Mouse (Mus musculus) fat pad, adult 2 months (tissue): ENCODE measurements at regions not wholly inside any gene's neighbourhood (a gene's known extent, or its start where the extent isn't known, plus 50 kb on each side); places are given as distances from the start of the nearest gene placed in this dataset.

Experiments used
- DNase-seq: peaks from one replicate; pipeline ENCODE4 v3.0.0-alpha.2; 2011; ENCODE audit warnings: low read depth, low spot score; ENCODE audit errors: extremely low read depth

DNA sequence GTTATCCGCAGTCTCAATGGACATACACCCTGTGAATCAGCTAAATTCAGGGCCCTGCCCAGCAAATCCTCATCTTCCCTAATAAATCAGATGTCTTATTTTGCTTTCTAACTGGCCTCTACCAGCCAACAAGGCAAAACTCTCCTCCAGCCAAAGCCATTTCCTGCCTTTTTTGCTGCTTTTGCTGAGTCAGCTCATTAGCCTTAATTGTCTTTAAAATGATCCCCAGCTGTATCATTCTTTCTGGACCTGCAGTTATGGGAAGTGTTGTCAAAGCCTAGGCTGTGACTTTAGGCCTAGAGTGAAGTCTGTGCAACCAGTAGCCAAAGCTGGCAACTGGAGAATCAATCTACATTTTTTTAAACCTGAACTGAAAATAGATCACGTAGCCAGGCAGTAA, 81.4 kb downstream of the Mtpn start:
- DNase-seq, result no peak

DNA sequence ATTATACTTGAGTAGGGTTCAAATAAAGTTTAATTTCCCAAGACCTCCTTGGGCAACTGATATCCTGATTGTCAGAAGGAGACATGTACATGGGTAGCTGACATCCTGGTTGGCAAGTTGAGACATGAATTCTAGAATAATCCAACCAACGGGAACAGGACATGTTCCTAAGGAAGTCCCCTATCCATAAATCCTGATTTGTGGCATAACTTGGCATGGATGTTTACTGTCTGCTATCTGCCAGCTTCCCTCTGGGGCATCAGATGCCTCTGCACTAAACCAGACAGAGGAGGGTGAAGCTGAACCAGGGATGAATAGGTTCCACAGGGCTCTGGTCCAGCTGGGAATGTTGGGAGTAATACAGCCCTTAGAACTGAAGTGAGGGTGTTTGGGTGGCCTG, 94.7 kb downstream of the Mtpn start:
- peak; percentile 67 for DNase-seq

DNA sequence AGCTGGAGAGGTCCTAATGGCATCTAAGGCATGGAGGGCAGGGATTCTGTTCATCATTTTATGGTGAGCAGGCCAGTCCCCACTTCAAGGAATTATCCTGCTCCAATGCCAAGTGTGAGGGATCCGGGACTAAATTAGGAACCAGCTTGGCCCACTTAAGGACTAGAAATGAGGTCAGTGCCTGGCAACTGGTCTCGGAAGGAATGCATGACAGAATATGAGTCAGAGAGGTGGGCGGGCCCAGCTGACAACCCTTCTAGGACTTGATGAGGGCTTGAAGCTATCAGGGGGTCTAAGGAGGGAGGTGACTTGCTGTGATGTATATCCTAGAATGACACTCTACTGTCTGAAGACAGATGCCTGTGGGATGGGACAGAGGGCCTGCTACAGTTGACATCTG, 100.4 kb upstream of the Fam180a start:
- DNase-seq, result no peak

DNA sequence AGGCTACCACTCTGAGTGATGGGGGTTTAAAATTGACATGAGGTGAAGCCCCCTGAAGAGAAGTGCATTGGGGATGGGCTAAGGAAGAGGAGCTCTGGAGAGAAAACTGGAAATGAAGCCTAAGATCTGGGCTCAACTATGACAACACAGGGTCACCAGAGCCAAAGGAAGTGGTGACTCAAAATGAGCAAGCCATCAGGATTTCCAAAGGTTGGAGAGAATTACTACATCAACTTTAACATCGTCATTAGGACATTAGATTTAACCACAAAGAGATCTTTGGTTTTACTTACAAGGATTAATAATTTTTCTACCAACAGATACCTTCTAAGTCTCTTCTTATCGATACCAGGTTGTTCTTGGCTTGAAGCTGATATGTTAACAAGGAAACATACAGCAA, 98.6 kb upstream of the Fam180a start:
- no peak for DNase-seq

DNA sequence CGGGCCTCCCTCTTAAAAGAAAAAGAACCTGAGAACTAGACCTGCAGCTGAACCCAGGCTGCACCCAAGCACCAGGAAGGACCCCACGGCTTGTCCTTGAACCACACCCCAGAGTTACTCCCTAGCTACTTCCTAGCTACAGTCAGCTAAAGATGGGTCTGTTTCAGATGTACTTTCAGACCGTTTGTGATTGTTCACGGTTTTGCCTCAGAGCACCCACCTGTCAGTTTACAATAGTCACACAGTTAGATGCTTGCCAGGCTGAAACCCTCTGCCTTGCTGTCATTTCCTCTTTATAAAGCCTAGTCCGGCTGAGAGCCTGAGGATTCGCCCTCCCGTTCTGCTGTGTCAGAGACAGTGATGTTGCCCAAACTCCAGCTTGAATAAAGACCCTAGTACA, 95.0 kb upstream of the Fam180a start:
- no peak for DNase-seq

DNA sequence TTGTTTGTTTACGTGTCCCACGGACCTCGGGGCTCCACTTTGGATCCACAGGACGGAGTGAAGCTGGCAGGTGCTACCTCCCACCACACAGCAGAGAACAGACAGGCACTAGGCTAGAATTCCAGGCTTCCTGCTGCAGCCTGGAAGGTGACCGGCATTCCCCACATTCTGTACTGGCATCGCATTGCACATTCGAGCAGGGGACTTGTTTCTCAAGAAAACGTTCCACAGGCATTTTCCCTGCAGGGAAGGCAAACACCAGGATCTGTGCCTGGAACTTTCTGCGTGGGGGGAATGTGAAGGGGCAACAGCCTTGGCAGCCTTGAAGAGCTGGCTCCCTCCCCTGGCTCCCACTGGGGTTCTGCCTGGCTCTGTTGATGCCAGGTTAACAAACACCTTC, 79.1 kb upstream of the Fam180a start:
- DNase-seq, result no peak

DNA sequence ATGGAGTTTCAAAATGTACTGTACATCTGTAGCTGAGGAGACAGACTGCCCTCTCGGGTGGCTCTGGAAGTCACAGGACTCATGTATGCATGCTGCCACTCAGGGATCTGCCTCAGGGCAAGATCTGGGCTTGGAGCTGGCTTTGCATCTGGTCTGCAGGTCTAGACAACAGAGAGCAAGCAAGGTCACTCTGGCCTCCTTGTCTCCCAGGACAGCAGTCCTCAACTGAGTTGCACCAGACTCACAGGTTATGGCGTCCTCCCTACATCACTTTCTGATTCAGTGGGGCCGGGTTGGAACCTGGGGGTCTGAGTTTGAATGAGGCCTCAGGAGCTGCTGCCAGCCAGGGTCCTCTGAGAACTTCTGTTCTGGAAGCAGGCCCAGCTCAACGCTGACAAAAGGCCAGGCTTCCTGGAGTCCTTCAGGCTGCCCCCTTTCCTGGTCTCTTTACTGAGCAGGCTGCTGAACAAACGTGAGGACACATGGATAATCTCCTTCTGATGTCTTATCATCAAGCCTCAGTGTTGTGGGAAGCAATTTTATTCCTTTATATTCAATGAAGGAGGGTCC, 77.5 kb upstream of the Fam180a start:
- DNase-seq, result no peak

DNA sequence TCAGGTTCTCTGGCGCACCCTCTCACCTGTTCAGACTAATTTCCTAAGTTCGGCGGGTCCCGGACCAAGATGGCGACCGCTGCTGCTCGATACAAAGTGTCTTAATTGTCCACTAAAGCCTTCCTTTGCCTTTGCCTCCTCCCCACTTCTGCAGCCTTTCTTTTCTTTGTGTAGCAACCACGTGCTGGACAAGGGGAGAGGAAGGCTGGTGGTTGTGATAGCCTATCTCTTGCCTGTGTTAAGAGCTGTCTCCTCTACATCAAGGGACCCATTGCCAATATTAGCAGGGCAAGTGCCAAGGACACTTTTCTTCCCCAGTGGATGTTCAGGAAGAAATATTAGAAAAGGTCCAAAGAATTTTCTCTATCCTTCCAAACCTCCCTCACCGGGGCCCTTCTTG, 69.8 kb upstream of the Fam180a start:
- no peak for DNase-seq

DNA sequence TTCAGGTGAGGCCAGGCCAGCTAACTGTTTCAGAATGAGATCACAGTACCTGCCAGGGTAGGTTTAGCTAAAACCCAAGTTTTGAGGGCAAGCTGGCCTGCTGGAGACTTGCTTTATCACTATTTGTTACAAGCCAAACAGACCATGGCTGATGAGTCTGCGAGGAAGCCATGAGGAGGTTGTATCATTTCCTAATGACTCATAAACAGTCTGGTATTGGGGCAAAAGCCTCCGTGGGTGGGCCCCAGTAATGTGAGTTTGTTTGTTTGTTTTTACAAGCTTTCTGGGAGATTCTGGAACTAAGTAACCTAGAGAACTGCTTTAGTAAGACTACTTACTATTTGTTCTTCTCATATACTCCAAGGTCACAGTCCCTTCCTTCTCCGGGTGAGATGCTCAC, 62.9 kb upstream of the Fam180a start:
- no peak for DNase-seq

DNA sequence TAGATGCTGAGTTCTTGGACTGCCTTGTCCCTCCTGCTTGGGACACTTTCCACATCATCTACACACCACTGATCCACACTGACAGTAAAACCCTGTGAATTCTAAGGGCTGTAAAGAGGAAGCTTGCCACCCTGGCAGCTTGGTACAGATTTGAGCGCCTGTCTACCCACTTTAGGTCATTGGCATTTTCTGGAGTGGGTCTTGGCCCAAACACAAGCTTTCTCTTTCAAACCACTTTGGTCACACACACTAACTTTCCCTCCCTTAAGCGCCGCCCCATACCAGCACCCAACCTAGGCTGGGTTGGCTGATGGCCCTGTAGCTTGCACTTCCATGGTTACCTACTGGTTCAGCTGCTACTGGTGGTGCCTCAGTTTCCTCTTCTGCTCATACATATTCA, 55.6 kb upstream of the Fam180a start:
- no peak for DNase-seq

DNA sequence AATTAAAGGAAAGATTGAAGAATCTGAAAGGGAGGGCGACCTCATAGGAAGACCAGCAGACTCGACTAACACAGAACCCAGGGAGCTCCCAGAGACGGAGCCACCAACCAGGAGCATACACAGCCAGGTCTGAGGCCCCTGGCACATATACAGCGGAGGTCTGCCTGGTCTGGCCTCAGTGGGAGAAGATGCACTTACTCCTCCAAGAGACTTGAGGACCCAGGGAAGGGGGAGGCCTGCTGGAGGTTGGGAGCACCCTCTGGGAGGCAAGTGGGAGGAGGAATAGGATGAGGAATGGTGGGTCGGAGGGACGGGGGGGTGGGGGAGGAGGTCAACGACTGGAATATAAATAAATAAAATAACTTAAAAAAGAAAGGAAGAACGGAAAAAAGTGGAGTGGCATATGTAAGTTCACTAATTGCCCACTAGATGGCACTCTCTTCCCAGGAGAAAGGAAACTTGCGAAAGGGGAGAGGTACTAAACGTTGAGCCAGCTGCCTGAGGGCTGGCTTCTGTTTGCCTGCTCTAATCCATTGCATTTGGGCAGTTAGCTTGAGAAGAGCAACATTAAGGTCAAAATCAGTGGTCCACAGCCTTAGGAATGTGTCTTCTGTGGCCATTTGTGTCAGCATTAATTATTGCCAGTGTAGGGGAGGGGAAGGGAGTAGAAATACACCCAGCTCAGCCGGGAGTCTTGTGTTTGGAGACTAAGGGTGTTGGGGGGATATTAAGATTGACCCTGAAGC, 55.0 kb upstream of the Fam180a start:
- DNase-seq, result no peak

DNA sequence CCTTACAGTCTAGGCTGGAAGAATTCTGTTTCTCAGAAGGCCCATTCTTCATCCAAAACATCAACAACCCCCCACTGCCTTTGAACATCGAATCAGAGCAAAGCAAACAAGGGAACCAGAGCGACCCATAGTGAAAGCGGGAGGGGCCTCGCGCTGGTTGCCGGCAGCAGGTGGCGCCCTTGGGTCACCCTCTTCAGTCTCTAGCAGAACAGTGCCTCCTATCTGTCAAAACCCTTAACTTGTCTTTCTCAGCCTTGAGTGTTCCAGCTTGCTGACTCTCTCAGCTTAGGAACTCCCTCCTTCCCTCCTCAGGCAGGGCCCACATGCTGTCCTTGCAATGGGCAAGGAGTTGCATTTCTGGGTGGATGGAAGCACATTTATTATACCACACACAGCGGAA, 53.9 kb upstream of the Fam180a start:
- no peak for DNase-seq

DNA sequence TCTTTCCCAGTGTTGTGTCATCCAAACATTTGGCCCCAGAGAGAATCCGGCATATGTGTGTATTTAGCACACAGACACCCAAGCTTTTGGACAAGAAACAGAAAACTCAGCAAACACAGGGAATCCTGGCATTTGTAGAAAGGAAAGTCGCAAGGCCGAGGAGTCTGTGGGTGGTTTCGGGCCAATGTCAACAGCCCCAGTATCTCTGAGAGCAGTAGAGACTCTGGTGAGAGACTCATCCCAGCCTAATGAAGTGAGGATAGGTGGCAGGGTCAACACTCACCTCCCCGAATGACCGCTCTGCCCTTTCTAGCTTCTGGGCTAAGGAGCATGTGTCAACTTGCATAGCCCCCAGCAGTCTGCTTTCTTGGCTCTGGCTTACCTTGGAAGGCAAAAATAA, 52.9 kb upstream of the Fam180a start:
- no peak for DNase-seq

DNA sequence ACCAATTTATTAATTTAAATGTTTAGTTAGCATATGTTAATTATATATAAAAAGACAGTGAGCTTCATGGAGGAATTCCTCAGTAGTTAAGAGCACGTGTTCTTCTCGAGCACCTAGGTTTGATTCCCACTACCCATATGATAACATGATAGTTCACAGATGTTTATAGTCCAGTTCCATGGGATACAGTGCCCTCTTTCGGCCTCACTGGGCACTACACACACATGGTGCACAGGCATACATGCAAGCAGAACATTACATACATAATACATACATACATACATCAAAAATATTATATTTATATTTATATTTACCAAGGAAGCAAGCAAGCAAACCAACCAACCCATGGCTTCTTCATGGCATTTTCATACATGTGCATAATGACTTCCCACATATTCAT, 51.6 kb upstream of the Fam180a start:
- no peak for DNase-seq

DNA sequence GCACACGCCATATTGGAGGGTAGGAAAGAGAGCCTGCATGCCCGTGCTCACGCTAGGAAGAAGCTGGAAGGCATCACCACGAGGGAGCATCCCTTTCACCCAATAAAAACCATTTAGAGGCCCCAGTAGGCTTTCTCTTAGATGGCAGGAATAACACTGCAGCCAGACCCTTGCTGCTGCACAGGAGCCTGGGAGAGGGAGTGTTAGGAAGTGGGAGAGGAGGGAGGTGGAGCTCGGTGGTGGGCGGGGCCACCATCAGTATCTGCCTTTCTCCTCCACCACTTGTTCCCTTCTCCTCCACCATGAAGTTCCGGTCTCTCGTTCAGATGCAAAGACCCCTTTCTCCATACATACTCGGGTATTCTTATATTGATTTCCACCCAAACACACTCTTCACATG, 50.6 kb upstream of the Fam180a start:
- DNase-seq, result no peak
